Mouse (Mus musculus): ENCODE results near the gene Itih5.

GRCm38 (mm10) chr2:10108535-10109189 lies 44.7 kb upstream of the Itih5 start:
- TF ChIP-seq USF1 (IDR thresholded peaks at IDR 0.05; ENCODE audit: low read depth) (no peak), MAX (IDR thresholded peaks at IDR 0.05) (no peak)

Measured in C2C12 (cell line).